Mouse (Mus musculus): ENCODE data around the gene Crybb1. TPM values are rescaled to one million over a fixed set of nuclear protein-coding genes. Genes with fewer than 3 reads are reported as not detected.
A peak's percentile ranks its signal among the peaks of the same experiment; 100 is the strongest.

The Crybb1 gene
- total RNA-seq (2015; ENCODE audit: low replicate concordance) (not detected in 2 replicates), total RNA-seq (2017; ENCODE audit: low replicate concordance) (not detected in 2 replicates)

GRCm38 (mm10) chr5:112255426-112255825 is at the start of gene Crybb1:
Gene Crybb1, plus strand, starts transcription at chr5:112255815.
- no peak for ATAC-seq (replicated peaks; ENCODE audit: low FRiP score, poor library complexity, severe bottlenecking)

GRCm38 (mm10) chr5:112206543-112207255 is 48.9 kb upstream of the Crybb1 start:
- no peak for ATAC-seq (replicated peaks; ENCODE audit: low FRiP score, poor library complexity, severe bottlenecking)

- no peak for ATAC-seq (replicated peaks; ENCODE audit: low FRiP score, poor library complexity, severe bottlenecking)
These were observed 47.3 kb upstream of the Crybb1 start for GRCm38 (mm10) chr5:112208321-112208720.

GRCm38 (mm10) chr5:112210104-112210503 is 45.5 kb upstream of the Crybb1 start:
- ATAC-seq (replicated peaks; ENCODE audit: low FRiP score, poor library complexity, severe bottlenecking), result 0 out of 2 replicates have a peak, but pooled peaks have one; percentile 51

GRCm38 (mm10) chr5:112211911-112212310 is 43.7 kb upstream of the Crybb1 start:
- ATAC-seq (replicated peaks; ENCODE audit: low FRiP score, poor library complexity, severe bottlenecking), result no peak

- no peak for ATAC-seq (replicated peaks; ENCODE audit: low FRiP score, poor library complexity, severe bottlenecking)
These were observed 42.8 kb upstream of the Crybb1 start for GRCm38 (mm10) chr5:112212711-112213264.

- no peak for ATAC-seq (replicated peaks; ENCODE audit: low FRiP score, poor library complexity, severe bottlenecking)
These were observed 42.0 kb upstream of the Crybb1 start for GRCm38 (mm10) chr5:112213331-112214240.

- ATAC-seq (replicated peaks; ENCODE audit: low FRiP score, poor library complexity, severe bottlenecking), result no peak
These were observed 41.2 kb upstream of the Crybb1 start for GRCm38 (mm10) chr5:112214419-112214818.

- no peak for ATAC-seq (replicated peaks; ENCODE audit: low FRiP score, poor library complexity, severe bottlenecking)
These were observed 40.3 kb upstream of the Crybb1 start for GRCm38 (mm10) chr5:112215291-112215751.

GRCm38 (mm10) chr5:112215801-112216251 is 39.8 kb upstream of the Crybb1 start:
- no peak for ATAC-seq (replicated peaks; ENCODE audit: low FRiP score, poor library complexity, severe bottlenecking)

GRCm38 (mm10) chr5:112216335-112216734 is 39.3 kb upstream of the Crybb1 start:
- no peak for ATAC-seq (replicated peaks; ENCODE audit: low FRiP score, poor library complexity, severe bottlenecking)

GRCm38 (mm10) chr5:112217031-112217430 is 38.6 kb upstream of the Crybb1 start:
- ATAC-seq (replicated peaks; ENCODE audit: low FRiP score, poor library complexity, severe bottlenecking), result no peak

- no peak; the same call in 1 of the 2 replicates for ATAC-seq (replicated peaks; ENCODE audit: low FRiP score, poor library complexity, severe bottlenecking)
These were observed 36.9 kb upstream of the Crybb1 start for GRCm38 (mm10) chr5:112218679-112219078.

- ATAC-seq (replicated peaks; ENCODE audit: low FRiP score, poor library complexity, severe bottlenecking), result no peak
These were observed 36.2 kb upstream of the Crybb1 start for GRCm38 (mm10) chr5:112219398-112219797.

- ATAC-seq (replicated peaks; ENCODE audit: low FRiP score, poor library complexity, severe bottlenecking), result no peak
These were observed 35.4 kb upstream of the Crybb1 start for GRCm38 (mm10) chr5:112220203-112220602.

GRCm38 (mm10) chr5:112225591-112225990 is 30.0 kb upstream of the Crybb1 start:
- no peak for ATAC-seq (replicated peaks; ENCODE audit: low FRiP score, poor library complexity, severe bottlenecking)

GRCm38 (mm10) chr5:112227354-112227753 is 28.3 kb upstream of the Crybb1 start:
- no peak for ATAC-seq (replicated peaks; ENCODE audit: low FRiP score, poor library complexity, severe bottlenecking)

- no peak for ATAC-seq (replicated peaks; ENCODE audit: low FRiP score, poor library complexity, severe bottlenecking)
These were observed 27.7 kb upstream of the Crybb1 start for GRCm38 (mm10) chr5:112227898-112228239.

- no peak for ATAC-seq (replicated peaks; ENCODE audit: low FRiP score, poor library complexity, severe bottlenecking)
These were observed 27.2 kb upstream of the Crybb1 start for GRCm38 (mm10) chr5:112228240-112229076.
